Mouse (Mus musculus) adrenal gland, postnatal 14 days (tissue): ENCODE measurements at regions not wholly inside any gene's neighbourhood (a gene's known extent, or its start where the extent isn't known, plus 50 kb on each side); places are given as distances from the start of the nearest gene placed in this dataset.
A peak's percentile ranks its signal among the peaks of the same experiment; 100 is the strongest.
"Not testable (repeated sequence)": the region's sequence is repeated elsewhere in the genome, so short reads cannot be mapped to it uniquely, and the experiment has no call there.

ENCODE experiments used
- DNase-seq: peaks from one replicate; pipeline ENCODE4 v3.0.0; 2021; ENCODE audit warnings: mixed read lengths

DNA sequence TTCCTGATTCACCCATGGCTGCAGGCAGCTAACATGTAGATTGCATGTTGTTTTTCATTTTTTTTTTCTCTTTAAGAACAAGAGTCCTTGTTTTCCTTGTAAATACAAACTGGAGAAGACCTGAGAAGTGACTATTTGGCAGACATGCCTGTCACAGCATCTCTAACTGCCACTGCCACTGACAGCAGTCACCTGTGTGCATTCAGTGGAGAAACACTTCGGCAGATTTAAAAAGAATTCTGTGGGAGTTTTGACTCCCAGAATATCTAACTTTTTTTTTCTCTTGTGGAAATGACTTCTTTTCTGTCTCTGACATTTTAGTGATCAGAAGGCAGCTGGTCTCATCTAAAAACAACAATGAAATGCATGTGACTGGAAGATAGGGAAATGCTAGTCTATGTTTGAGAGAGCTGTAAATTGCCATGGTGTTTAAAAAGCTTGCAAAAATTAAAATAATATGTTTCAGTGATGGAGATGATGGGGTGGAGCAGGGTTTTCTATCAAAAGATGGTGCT is 526.0 kb upstream of the Agtr1b start:
- no peak for DNase-seq

DNA sequence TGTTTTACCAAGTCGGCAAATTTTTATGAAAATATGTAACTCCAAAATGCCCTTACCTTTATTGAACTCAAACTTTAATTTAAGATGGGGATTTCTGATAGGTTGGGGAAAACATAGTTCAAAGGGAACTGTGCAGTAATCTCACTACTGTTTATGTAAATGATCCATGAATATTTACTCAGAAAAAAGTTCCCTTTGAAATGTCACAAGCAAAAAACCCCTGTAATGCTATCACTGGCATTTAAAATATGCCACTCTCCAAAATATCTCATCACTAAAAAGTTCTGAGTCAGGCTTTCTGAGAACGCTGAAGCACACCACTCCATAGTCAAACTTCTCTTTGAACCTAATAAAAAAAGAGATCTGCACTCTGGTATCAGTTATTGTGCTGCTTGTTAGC is 497.3 kb upstream of the Agtr1b start:
- no peak for DNase-seq

DNA sequence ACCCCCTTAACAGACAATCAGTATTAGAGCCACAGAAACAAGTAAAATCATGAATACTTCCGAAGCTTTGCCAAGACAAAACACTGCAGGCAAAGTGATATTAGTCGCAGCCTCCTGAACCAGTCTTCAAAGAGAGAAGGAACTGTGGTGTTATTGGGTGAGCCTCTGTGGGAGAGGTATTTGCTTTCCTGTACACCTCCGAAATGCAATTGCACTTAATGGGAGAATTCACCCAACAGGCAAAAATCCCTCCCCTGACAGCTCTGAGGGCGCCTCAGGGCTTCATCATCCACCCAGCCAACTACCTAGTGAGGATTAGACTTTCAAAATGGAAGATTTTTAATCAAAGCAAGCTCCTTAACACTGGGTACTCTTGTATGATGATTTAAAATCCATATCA is 464.1 kb upstream of the Agtr1b start:
- no peak for DNase-seq

DNA sequence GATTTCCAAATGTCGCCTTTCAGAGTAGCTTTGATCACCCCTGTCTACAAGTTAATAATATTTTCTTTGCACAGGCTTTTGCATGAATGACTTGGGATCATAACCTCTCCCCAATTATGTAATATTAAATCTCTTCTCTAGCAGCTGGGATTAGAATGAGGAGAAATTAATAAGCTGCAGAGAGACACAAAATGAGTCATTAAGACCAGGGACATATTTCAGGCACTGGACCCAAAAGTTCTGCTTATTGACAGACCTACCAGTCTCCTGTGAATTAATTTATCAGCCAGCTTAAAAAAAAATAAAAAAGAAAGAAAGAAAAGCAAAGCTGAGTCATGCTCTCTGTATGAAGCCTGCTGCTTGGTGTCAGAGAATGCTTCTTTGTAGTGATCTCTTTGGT is 462.4 kb upstream of the Agtr1b start:
- no peak for DNase-seq

DNA sequence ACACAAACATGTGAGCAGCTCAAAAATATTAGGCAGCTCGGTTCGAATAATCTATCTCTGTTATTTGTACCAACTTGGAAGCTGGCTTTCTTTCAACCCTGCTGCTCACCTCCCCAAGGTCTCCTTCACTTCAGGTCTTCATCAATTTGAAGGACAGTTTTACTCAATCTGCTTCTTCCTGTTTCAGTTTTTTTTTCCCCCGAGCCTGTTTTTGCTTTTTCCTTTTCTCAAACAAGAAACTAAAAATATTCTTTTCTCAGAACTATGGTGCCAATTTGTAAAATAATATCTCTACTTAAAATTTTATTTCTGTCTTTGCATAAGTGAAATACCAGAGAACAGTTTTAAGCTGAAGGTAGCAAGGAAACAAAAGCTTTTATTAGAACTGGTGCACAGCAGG is 461.8 kb upstream of the Agtr1b start:
- DNase-seq: no peak

DNA sequence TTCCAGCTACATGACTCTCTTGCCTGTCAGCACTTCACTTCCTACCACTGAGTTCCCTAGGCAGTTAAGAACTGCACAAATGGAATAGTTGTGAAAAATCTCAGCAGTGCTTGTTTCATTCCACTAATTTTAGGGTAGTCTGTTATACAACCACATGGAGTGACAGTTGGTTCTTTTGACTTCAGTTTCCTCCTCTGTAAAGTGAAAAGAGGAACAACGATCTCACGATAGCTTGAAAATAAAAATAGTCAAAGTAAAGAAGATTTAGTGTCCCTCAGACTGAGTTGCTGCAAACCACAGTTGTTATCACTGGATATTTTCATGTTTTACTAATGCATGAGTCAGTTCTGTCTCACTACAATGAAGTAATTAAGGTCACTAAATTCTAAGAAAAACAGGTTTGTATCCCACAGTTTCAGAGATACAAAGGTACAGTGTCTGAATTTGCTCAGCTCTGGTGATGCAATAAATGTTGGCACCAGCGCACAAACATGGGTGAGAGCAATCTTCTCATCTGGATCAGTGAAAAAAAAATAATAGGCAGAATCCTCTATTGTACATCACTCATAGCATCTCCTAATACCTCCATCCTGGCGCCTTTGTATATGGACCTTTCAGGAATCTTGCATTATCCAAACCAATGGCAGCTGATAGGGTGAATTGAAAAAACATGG is 458.8 kb upstream of the Agtr1b start:
- no peak for DNase-seq

DNA sequence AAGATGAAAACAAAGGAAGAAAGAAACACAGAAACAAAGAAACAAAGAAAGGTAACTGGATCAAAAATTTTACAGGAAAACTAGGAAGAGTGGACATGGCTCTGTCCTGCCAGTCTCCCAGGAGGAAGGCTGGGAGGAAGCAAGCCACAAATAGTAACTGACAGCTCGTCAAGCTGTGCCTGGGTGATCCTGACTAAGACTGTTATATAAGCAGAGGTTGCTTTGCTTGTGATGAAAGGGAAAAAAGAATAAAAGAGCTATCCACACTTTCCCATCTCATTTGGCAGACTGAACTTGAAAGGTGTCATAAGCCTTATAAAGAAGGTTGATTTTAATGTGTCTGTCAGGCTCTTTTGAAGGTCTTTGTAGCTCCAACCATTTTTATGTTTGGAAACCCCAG is 455.2 kb upstream of the Agtr1b start:
- no peak for DNase-seq

DNA sequence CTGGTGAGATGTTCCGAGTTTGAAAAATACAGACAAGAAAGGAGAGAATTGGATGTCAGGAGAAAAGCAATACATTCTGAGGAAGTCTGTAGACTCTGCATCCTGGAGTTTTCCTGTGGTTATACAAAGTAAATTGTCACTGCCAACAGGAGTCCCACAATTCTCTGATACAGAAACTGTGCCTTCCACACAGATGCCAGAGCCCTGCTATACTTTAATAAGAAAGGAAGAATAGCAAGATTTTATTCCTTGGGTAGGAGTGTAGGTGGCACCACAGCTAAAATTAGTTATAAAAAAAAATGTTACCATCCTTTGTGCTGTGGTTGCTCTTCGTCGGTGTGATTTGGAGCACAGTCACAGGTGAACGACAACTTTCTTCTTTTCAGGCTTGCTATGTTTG is 454.7 kb upstream of the Agtr1b start:
- no peak for DNase-seq

DNA sequence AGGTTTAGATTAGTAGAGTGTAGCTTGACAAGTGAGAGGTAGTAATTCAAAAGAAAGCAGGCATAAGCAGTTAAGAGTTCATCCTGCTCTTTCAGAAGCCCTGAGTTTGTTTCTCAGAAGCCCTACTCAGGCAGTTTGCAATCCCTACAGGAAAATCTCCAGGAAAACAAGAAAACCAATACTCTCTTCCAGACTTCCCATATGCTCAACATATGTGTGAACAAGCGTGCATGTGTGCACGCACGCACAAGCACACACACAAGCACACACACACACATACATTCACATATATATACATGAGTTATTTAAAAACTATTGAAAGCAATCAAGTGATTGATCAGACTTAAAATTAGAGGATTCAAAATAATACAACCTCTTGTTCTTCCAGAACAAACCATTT is 453.1 kb upstream of the Agtr1b start:
- DNase-seq: no peak

DNA sequence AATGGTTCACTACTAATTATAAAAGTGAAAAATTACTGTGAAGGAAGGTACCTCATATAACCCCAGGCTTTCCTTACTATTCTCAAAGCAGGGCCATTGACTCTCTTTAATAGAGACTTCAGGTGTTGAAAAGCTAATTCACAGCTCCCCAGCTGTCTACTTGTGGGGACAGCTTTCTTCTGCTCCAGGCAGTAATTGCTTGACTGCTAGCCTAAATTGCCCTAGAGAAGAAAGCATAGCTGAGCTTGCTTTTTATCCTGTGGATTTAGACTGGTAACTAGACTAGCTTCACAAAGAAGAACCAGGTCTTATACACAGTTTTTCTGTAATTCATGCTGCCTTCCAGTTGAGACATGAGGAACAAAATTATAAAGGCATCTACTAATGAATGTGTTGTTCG is 452.6 kb upstream of the Agtr1b start:
- no peak for DNase-seq

DNA sequence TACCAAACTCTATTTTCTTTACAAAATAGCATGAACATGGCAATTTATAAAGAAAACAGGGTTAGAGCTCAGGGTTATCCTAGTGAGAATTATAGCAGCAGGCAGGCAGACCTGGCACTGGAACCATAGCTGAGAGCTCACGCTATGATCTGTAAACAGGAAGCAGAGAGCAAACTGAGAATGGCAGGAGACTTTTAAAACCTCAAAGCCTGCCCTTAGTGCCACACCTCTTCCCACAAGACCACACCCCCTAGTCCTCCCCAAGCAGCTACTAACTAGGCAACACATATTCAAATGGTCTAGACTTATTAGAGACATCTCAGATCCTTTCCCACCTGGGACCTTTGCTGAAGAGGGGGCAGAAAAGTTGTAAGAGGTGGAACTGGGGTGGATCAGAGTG is 449.6 kb upstream of the Agtr1b start:
- no peak for DNase-seq

DNA sequence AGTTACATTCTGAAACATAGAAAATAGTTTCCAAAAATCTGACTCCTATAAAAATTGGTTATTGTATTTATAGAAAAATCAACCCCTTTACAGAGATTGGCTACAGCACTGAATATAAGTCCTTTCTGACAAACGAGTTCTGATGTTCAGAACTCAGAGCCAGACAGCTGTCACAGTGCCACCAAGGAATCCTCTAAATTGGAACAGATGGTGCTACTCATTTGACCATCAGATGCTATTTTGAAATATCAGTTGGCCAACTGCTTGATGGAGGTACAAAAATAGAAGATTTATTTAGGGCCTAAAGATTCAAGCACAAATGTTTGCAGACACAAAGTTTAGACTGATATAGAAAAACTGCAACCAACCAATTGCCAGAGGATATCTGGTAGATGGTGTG is 427.3 kb upstream of the Agtr1b start:
- no peak for DNase-seq

DNA sequence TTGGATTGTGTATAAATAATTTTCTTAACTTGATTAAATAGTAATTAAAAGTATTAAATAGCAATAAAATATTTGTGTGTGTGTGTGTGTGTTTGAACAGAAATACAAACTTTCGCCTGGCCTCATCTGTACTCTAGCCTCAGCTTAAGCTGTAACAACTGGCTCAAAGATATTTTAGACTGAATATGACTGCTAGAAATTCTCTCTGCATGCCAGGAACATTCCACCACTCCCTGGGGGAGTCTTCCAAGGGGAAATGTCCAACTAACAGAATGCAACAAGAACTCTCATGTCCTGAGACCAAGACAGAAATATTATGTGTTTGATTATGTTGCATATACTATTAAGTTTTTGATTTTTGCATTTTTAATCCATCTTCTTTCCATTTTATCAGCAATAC is 425.5 kb upstream of the Agtr1b start:
- DNase-seq: peak; percentile 36

DNA sequence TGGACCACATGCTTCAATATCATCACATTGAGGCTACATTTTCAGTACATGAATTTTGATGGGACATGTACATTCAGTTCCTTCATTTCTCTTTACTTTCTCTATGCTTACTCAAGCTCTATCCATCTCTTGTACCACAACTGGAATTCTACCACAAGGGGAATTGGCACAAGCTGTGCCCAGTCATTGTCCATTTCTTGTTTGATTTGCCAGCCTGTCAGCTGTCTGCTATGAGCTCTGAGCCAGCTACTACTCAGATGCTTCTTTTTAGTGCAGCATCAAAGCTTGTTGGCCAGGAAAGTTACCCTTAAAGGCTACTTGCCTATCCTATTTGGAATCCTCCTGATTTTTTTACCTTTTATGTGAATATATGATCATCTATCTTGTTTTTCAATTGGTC is 410.9 kb upstream of the Agtr1b start:
- no peak for DNase-seq

DNA sequence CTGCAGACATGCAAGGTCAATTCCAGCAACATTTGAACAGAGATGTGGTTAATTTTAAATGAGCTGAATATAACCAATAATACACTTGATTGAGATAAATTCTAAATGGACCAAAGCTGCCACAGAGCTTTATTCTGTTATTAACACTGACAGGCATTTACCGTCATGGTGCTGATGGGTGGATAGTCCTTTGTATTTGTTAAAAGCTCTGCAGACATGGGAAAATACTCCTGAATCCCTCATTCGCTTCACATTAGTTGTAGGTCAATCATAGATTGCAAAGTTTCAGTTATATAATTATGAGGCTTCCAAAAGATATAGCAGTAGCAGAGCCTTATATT is 410.0 kb upstream of the Agtr1b start:
- DNase-seq: no peak

DNA sequence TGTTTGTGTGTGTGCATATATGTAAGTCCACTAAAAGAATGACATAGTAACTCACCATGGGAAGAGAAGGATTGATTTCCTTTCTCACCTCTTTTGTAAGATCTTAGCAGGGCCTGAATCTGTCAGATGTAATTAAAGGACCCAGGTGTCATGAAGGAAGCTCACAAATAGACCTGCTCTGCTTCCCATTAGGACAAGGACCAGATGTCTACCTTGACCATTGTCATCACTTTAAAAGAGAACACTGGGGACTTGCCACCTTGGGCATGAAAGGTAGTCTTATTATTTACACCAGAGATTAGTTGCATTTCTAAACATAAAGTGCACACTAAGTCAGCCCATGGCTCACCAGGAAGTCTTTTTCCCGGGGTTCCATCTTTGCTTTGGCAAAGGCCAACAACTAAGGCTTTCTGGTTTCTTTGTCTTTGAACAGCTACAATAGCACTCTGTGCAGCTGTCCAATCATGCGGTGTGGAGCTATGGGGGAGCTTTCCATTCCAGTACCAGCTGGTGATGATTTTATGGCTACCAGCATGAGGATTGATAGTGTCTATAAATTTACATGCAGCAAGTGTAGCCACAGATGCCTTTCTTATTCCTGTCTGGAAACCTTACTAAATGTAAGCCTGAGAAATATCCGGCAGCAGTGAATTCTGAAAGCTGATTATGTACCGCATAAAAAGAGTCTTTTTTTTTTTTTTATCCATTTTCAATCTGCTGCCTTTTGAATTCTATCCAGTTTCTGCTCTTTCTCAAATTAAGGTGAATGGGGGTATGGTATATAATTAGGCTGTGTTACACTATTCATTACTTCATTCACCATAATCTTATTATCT is 409.4 kb upstream of the Agtr1b start:
- DNase-seq: no peak

DNA sequence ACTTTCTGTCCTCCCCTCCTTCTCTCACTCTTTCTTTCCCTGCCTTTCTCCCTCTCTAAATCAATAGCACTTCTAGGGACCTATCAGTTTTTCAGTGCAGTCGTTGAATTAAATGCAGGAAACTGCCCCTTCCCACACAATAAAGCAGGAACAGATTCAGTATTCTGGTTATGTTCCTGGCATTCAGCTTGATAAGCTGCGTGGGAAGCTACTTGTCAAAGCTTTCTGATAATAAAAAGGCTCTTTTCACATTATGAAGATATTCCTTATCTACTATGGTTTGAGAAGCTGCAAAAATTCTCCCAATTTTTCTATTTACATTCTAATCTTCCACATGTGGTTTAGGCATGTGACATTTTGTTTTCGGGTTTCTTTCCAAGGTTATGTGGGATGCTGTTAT is 367.3 kb upstream of the Agtr1b start:
- no peak for DNase-seq

DNA sequence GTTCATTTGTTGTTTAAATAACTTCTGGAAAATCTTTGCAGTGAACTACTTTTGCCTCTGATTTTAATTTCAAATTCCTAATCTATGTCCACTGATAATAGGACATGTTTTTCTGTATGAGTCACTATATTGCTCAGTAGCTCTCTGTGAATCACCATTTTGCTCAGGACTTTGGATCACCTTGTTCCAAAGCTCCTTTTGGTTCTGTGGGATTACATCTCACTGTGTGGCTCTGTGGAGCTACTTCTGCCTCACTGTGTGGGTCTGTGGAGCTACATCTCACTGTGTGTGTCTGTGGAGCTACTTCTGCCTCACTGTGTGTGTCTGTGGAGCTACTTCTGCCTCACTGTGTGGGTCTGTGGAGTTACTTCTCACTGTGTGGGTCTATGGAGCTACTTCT is 365.0 kb upstream of the Agtr1b start:
- DNase-seq: no peak

DNA sequence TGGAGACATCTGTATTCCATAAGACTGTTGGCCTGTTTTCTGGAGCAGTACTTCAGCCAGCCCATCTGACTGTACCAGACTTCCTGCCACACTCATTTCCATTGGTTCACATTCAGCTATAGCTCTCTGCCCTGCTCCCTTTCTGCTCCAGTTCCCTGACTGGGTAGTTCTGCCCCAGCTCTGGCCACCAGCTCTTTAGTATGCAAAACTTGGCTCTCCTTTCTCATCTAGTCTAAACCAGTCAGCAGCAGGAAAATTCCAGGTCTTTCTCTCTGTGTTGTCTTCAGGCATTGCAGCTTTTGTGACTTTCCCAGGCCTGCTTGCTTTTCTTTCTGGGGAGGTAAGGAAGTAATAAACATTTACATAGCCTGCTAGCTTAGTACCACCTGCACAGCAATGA is 363.5 kb upstream of the Agtr1b start:
- DNase-seq: no peak

DNA sequence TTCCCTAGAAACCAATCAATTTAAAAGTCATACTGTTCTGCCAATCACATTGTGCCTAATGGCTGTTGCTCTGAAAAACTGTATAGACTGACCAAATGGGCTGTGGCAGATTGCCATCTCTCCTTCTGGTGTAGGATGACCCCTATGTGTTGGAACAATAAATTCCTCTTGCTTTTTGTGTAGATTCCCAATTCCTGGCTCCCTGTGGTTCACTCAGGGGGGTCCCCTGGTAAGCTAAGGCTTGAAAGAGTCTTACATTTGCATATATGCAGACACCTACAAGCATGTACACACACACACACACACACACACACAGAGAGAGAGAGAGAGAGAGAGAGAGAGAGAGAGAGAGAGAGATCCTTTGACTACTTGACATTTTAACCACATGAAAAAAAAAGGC is 362.8 kb upstream of the Agtr1b start:
- not testable (repeated sequence) for DNase-seq

DNA sequence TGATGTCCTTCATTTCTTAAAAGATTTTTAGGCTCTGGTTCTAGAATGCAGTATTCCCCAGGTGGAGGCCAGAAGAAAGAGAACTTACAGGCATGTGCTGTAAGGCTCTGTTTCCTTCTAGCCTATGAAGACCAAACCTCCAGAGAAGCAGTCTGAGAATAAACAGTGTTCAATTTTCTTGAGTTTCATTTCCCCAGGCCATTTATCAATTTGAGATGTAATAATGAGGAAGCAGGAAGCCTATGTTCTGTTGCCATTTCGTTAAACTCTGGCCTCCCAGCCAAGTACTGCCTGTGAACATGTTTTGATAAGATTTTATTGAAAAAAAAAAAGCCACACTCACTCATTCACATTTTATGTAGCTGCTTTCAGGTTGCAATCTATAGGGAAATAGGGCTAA is 347.7 kb upstream of the Agtr1b start:
- DNase-seq: no peak

DNA sequence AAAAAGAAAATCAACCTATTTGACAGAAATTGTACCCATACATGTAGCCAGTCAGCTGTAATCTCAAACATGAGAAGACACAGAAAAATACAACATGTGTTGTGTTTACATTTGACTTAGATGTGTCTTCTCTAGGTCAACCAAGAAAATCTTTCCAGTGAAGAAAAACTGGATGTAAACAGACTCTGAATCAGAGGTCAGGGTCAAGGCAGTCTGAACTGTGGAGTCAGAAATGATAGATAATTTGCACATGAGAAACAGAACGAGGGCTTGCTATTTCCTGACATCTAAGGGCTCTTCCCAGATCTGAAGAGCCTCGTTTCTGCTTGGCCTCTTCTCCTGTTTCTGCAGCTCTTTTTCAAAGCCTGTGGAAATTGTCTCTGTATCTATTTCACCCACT is 342.7 kb upstream of the Agtr1b start:
- DNase-seq: peak; percentile 4

DNA sequence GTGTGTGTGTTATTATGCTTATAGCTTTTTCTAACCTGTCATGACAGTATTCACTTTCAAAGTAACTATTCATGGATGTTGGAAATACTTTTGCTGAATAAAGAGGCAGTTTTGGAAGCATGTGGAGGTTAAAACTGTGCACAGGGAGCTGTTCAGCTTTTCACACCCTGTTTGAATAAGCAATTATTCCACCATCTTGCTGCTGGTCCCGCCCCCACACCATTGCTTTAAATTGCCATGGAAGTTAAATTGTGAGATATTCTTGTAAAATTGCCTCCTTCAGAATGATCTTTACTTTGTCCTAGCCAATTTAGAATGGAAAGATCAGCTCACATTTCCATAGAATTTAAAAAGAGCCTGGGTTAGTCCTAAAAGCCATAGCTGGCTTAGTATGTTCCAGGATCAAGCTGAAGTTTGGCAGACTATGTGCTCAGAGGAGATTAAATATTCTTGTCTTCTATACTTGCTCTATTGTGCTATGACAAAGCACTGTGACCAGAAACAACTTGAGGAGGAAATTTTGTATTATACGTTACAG is 328.4 kb upstream of the Agtr1b start:
- DNase-seq: no peak

DNA sequence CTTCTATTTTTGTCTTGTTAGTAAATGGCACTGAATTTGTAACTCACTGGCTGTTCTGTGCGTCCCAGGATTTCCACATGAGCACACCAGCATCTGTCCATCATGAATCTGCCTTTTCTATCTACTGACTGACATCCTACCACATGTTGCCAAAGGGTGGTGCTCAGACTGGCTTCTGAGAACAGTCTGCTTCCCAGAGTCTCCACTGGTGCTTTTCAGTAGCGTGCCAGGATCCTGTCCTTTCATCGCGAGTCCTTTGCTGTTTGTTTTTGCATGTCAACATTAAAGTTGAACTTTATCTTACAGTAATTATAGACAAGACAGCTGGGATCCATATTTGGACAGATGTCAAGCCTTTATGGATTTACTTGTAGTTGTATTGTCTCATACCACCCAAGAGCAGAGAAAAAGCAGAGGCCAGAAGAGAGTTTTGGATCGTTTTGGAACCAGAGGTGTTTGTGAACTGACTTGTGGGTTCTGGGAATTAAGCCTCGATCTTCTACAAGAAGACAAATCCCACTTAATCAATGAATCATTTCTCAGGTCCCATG is 314.0 kb upstream of the Agtr1b start:
- no peak for DNase-seq
